Mouse (Mus musculus): Measurements from ENCODE around the gene Bcl2. TPM values are rescaled to one million over a fixed set of nuclear protein-coding genes. Genes with fewer than 3 reads are reported as not detected.
"Not testable (repeated sequence)": the region's sequence is repeated elsewhere in the genome, so short reads cannot be mapped to it uniquely, and the experiment has no call there.

The Bcl2 gene
- 10 to 100 TPM in 1 of 2 experiments, 1 to 10 TPM in 1; 9.6 to 10.9 TPM for total RNA-seq (2021)

DNA sequence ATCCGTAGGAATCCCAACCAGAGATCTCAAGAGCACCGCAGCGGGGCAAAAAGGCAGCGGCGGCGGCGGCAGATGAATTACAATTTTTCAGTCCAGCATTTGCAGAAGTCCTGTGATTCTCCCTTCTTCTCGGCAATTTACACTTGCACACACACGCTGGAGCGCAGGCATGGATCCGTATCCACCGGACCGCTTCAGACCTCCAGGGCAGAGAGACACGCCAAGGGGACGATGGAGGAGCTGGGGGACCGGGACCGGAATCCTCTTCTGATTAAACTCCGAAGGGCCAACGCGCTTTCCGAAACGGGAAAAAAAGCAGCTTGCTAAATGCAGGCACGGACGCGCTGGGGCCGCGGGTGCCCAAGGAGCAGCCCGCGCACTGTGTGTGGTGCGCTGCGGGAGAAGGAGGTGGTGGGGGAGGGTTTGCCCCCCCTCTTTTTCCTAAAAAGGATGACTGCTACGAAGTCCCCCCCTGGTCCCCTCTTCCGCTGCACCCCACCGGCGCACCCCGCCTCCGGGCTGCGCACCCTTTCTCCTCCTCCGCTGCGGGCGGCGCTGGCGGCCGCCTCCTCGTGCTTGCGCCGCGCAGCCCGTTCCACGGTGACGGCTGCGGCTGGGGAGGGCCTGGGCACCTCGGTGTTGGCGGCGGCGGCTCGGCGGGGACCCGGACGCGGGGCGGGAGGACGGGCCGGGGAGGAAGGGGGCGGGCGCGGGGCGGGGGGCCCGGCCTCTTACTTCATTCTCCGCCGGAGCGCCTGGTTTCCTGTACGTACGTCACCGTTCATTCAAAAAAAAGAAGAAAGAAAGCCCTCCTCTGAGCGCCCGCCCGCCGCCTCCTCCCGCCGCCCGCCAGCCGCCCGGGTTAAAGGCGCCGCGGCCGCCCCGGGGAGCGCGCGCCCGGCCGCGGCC, at the start of gene Bcl2:
Gene Bcl2, minus strand, starts transcription at position 654 of the 909 bp plus-strand sequence.
- DNase-seq (ENCODE audit: extremely low spot score in 1 of 2, low spot score in 2 of 2): peak; percentile 58 to 87
- intact Hi-C loops (cut with DNase I): loop anchor here (2.0 to 10.0 kb wide), 3 partner anchors 87 to 639 kb away; no protein-coding TSS in a partner anchor

- intact Hi-C loops (cut with DNase I): no loop called here
Measured at GRCm38 (mm10) chr1:106760750-106761149, 46.7 kb upstream of the Bcl2 start.

DNA sequence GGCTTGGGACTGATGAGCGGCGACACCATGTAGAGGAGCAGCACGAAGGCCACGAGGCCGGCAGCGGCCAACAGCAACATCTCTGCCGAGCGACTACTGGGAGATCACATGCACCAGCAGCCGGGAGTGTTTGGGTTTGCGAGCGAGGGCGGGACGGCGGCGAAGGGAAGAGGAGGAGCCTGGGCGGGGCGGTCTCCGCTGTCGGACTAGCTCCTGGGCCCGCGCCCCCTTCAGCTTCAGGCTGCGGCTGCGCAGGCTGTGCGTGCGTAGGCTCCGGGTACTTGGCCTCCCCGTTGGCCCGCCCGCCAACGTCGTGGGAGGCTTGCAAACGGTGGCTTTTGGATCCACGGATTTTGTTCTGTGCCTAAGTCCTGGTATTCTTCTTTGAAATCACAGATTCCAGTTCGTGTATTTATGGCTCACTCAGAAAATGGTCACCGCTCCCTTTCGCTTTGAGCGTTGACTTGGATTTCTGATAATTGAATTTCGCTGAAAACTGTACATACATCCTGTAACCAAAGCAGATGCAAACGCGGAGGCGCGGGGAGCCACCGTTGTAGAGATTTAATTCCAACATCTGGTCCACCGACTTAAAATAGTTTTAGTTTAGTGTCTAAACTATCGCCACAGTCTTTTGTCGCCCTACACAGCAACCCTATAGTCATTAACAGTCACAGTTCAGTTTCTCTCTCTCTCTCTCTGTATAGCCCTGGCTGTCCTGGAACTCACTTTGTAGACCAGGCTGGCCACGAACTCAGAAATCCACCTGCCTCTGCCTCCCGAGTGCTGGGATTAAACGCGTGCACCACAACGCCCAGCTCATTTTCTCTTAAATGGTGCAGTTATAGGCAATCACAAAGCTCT, 45.7 kb upstream of the Bcl2 start, which contains the start of gene Kdsr:
Gene Kdsr, minus strand, starts transcription at position 156 of the 864 bp plus-strand sequence.
- intact Hi-C loops (cut with DNase I): no loop called here

More at GRCm38 (mm10) chr1:106760750-106761149, 46.7 kb upstream of the Bcl2 start:
- no peak for DNase-seq (ENCODE audit: extremely low spot score in 1 of 2, low spot score in 2 of 2)

DNA sequence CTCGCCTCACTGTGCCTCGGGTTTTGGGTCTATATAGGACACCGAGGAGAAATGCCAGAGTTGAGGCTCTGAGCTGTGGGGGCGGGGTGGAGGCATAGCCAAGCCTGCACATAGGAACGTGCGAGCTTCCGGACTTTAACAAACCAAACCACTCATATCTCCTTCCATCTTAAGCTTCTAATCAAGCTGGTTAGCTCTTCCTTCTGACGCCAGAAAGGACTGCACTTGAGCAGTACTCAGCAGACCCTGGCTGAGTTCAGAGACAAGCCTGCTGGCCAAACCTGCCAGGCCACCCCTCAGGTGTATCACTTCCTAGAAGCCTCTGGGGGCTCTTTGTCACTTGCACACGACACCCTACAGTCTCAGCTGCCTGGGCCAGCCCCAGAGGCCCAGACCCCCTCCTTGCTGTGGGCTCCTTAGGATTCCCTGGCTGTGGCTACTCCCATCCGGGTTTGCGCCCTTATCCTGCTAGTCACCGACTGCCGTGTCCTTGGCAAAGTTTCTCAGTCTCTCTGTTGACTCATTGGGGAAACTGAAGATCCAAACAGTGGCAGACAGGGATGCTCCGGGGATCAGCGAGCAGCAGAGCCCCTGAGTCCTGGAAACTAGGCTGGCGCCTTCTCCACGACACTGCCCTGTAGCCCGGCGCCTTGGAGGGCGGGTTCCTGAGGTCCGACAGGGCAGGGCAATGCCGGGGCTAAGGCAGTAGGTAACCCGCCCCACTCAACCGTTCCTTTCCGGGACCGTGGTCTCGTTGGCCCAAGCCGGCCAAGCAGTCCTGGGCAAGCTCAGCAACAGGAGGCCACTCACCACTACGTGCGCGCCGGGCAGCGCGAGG, 44.9 kb upstream of the Bcl2 start:
- peak; percentile 14 to 51 for DNase-seq (ENCODE audit: extremely low spot score in 1 of 2, low spot score in 2 of 2)
- intact Hi-C loops (cut with DNase I): no loop called here

More for the DNA sequence above, 45.7 kb upstream of the Bcl2 start, which contains the start of gene Kdsr:
- peak; percentile 96 to 99 for DNase-seq (ENCODE audit: extremely low spot score in 1 of 2, low spot score in 2 of 2)

- intact Hi-C loops (cut with DNase I): no loop called here
Measured at GRCm38 (mm10) chr1:106756633-106757032, 42.6 kb upstream of the Bcl2 start.

GRCm38 (mm10) chr1:106752013-106752412, 37.9 kb upstream of the Bcl2 start:
- DNase-seq (ENCODE audit: extremely low spot score in 1 of 2, low spot score in 2 of 2): no peak
- intact Hi-C loops (cut with DNase I): no loop called here

More at GRCm38 (mm10) chr1:106756633-106757032, 42.6 kb upstream of the Bcl2 start:
- no peak for DNase-seq (ENCODE audit: extremely low spot score in 1 of 2, low spot score in 2 of 2)

DNA sequence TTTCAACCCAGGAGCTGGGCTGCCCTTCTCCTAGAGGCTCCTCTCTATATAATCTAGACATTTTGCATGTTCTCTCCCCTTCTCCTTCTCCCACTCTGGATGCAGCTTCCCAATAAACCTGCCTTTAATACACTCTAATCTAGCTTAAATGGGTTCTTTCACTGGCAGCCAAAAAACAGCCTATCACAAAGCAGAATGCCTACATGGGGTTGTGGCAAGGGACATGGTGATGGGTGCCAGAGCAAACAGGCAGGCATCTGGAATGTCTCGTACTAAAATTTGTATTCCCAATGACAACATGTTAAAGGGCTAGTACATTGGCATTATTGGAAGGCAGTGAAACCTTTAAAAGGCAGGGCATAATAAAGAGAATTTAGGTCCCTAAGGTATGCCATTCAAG, 36.6 kb upstream of the Bcl2 start:
- no peak for DNase-seq (ENCODE audit: extremely low spot score in 1 of 2, low spot score in 2 of 2)
- intact Hi-C loops (cut with DNase I): no loop called here

- DNase-seq (ENCODE audit: extremely low spot score in 1 of 2, low spot score in 2 of 2): no peak
- intact Hi-C loops (cut with DNase I): no loop called here
Measured at GRCm38 (mm10) chr1:106748555-106749315, 34.7 kb upstream of the Bcl2 start.

DNA sequence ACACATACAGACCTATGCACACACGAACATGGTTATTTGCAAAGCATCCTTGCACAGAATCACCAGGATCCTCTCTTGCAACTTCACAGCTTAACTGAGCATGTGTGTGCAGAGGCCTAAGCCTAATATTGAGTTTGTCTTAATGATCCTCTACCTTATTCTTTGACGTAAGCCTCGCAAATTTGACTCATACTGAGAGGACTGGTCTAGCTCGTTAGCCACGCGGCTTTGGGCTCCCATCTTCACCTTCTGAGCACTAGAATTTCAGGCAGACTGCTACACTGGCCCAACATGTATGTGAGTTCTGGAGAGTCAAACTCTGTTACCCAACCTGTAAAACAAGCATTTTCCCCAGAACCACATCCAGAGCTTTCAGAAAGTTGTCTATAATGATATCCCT, 28.9 kb upstream of the Bcl2 start:
- DNase-seq (ENCODE audit: extremely low spot score in 1 of 2, low spot score in 2 of 2): no peak
- intact Hi-C loops (cut with DNase I): no loop called here

DNA sequence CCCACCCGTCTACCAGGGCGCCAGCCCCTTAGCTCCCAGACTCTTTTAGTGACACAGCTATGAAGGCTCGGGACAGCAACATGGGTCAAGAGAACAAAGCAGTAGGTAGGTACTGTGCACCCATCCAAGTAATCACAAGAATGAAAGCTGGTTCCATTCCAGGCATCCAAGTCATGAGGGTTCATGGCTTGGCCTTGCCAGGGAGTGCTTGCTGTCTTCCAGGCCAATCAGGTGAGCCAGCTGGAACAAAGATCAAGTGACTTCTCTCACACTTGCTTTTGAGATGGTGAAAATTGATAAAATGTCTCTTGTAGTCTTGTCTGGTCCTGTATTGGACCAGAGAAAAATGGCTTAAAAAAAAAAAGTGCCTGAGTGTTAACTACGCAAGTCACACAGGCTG, 26.7 kb upstream of the Bcl2 start:
- intact Hi-C loops (cut with DNase I): no loop called here

DNA sequence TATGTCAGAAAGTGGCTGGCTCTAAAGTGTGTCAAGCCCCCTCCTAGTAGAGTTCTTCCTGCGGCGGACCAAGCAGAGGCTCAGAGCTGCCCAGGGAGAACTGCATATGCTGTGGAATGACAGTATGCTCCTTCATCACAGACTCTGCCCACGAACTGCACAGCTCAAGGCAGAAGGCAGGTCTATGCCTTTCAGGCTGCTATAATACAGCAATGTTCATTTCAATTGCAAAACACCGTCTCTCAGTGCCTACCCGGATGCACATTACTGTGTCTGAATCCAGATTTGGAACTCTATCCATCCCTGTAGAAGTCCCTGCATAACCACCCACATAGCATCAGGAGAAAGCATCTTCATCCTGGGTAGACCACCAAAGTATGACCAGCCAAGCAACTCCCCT, 25.7 kb upstream of the Bcl2 start:
- no peak for DNase-seq (ENCODE audit: extremely low spot score in 1 of 2, low spot score in 2 of 2)

More for the DNA sequence above, 26.7 kb upstream of the Bcl2 start:
- no peak for DNase-seq (ENCODE audit: extremely low spot score in 1 of 2, low spot score in 2 of 2)

DNA sequence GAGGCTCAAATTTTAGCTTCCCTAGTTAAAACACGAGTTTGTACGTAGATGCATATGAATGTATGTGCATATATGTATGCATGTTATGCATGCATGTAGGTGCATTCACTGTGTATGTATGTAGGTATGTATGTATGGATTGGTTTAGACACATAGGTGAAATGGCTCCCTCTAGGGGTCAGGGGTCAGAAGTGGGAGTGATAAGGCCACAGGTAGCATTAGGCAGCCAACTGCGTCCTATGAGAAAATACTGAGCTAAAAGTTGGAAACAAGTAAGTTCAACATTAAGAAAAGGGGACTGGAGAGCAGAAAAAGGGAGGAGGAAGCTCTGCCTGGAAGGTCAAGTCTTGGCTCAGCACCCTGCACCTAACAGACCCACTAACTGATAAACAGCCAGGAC, 24.0 kb upstream of the Bcl2 start:
- no peak for DNase-seq (ENCODE audit: extremely low spot score in 1 of 2, low spot score in 2 of 2)
- intact Hi-C loops (cut with DNase I): no loop called here

More for the DNA sequence above, 25.7 kb upstream of the Bcl2 start:
- intact Hi-C loops (cut with DNase I): no loop called here

DNA sequence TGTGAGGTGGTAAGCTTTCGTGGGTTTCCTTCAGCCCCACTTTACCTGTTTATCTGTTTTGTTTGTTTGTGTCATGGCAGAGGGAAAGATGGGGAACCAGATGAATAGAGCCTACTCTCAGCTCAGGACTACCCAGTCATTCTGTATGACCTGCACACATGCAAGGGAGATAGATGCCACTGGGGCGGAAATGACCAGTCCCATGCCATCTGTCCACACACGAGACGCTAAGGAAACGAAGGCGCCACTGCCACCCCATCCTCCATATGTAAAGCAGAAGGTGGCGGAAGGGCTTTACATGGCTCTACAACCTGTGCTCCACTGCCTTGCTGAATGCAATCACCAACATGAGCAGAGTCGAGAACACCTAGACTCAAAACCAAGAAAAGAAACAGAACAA, 22.1 kb upstream of the Bcl2 start:
- no peak for DNase-seq (ENCODE audit: extremely low spot score in 1 of 2, low spot score in 2 of 2)
- intact Hi-C loops (cut with DNase I): no loop called here

DNA sequence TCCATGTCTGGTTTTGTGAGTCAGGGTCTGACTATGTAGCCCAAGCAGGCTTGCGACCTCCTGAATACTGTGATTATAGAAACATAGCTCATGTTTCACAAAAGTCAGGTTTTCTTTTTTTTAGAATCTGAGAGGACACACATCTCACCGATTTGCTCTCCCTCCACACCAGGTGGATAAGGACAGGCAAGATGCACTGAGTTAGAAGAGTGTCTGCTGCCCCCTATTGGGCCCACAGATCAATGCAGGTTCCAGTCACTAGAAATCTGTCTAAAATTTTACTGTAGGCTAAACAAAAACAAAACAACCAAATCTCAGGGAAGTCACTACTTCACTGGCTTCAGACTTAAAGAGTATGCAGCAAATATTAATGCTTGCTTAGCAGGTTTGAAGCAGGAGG, 21.5 kb upstream of the Bcl2 start:
- intact Hi-C loops (cut with DNase I): no loop called here
- peak in 1 of 2 experiments; percentile 34 for DNase-seq (ENCODE audit: extremely low spot score in 1 of 2, low spot score in 2 of 2)

DNA sequence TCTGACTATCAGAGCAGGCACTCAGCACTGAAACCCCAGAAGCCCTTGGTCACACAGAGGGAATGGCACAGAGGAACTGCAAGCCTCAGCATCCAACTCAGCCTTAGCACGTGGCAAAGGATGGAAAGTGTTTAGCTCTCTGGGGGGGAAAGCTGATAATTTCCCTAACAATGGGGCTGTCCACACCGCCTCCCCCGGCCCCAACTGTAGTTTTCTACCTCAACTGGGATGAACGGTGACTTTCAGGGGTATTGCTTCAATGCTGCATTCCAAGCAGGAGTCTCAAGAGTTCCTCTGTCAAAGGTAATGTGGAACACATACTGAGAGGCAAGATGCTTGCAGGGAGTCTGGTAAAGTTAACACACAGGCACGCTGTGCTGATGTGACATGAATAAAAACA, 8.0 kb upstream of the Bcl2 start:
- intact Hi-C loops (cut with DNase I): no loop called here
- no peak for DNase-seq (ENCODE audit: extremely low spot score in 1 of 2, low spot score in 2 of 2)

DNA sequence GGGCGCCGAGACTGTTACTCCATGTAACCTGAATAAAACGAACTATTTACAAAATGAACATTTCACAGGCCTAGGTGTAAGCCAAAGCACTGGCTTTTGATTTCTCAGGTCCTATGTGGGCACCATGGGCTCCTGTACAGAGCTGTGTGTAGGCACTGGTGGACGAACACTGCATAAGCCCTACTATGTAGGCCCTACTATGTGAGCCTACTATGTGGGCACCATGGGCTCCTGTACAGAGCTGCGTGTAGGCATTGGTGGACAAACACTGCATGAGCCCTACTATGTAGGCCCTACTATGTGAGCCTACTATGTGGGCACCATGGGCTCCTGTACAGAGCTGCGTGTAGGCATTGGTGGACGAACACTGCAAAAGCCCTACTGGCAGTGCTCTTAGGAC, 3.7 kb upstream of the Bcl2 start:
- not testable (repeated sequence) for DNase-seq (ENCODE audit: extremely low spot score in 1 of 2, low spot score in 2 of 2)
- intact Hi-C loops (cut with DNase I): loop anchor here (1.0 to 10.0 kb wide), 3 partner anchors 206 to 643 kb away; no protein-coding TSS in a partner anchor

- DNase-seq (ENCODE audit: extremely low spot score in 1 of 2, low spot score in 2 of 2): peak; percentile 80 to 82
- intact Hi-C loops (cut with DNase I): loop anchor here (1.0 to 10.0 kb wide), 3 partner anchors 206 to 642 kb away; no protein-coding TSS in a partner anchor
Measured at GRCm38 (mm10) chr1:106717071-106717601, 3.1 kb upstream of the Bcl2 start.
